Mouse (Mus musculus) spleen, adult 12 weeks (tissue): ENCODE measurements around the gene Tie1.
A peak's percentile ranks its signal among the peaks of the same experiment; 100 is the strongest.

Experiments used
- DNase-seq: peaks from one replicate; pipeline ENCODE4 v3.0.0; 2022; ENCODE audit warnings: low spot score

Gene Tie1

DNA sequence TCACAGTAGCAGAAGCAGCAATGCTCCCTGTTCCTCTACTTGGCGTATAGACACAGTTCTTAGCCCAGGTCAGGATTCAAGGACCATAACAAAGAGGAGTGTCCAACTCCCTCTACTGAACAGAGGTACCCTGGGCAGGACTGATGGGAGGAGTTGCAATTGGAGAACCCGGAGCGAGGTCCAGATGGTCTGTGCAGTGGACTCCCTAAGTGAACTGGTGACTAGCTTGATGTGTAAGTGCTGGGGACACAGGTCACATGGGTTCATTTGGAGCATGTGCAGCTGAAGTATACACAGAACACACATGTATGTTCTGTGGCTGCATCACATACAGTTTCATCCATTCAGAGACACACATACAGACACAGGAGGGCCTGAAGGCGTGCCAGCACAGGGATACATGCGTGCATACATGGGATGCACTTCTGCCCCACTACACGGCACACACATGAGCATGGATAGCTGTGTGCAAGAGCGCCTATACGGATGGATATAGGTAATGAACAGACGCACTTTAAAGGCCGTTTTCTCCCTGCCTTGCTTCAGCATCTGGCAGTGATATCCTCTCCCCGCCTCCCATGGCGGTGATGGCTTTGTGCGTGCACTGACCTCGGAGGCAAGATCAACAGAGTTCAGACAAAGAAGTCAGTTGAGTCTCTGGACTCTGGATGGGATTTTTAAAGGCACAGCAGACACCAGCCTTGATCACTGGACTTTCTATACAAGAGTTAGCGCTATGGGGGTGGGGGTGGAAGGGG lies 12.9 kb downstream of the Tie1 start:
- no peak for DNase-seq

DNA sequence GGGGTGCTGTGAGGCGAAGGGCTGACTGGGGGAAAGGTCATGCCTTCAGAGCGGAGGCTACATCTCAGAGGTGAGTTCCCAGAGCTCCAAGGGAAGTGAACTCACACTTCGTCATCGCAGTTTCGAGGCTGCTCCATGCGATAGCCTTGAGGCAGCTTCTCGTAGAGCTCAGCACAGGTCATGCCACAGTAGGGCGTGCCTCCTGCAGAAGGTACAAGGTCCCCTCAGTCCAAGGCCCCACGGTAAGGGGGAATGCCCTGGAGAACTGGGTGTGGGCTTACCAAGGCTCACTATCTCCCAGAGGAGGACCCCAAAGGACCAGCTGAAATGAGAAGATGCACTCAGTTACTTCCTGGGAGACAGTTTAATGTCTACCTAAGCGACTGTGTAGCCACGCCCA lies 17.2 kb downstream of the Tie1 start:
- DNase-seq = no peak

DNA sequence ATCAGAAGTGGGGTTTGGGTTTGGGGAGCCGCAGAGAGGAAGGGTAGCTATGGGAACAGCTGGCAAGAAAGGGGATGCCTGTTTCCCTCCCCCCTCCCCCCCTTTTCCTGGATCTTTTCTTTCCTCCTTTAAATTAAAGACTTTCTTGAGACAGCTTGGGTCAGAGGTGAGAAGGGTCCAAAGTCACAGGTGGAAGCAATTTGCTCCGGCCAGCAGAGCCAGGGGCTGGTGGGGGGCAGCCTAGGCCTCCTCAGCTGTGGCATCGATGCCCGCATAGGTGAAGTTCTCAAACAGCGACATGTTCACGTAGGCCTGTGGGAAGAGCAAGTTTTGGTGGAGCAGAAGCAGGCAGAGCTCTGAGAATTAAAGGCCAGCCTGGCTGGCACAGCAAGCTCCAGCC lies 18.6 kb downstream of the Tie1 start:
- DNase-seq = no peak

DNA sequence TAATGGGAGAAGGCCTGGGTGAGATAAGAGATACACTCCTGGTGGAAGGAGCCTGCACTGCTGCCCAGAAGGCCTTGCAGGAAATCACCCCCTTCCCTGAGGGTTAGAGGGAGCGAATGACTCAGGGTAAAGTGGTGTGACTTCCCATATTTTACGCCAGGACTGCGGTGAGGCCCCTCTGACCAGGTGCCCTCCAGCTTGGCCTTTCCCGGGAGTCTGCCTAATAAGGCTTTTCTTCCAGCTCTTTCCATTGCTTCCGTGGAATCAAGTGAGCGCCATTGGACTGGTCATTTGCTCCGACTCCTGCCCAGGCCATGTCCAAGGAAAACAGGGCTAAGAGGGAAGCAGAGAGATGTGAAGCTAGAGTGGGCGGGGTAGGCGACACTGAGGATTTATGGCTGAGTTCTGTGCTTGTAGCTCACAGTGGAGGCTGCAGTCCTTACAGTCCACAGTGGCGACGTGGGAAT lies 24.1 kb downstream of the Tie1 start:
- no peak for DNase-seq

DNA sequence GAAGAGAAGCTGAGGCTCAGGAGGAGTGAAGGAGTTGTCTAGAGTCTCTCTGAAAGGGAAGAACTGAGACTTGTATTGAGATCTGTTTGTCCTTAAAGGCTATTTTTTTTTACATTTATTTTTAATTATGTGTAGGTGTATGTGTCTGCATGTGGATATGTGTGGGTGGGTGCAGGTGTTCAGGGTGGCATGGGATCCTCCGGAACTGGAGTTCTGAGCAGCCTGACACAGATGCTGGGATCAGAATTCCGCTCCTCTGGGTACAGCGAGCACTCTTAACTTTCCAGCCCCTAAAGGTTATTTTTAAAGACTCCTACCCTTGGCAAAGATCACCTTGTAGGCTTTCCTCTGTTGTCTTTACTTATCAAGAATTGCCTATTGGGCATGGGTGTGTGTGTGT lies 24.9 kb downstream of the Tie1 start:
- no peak for DNase-seq

DNA sequence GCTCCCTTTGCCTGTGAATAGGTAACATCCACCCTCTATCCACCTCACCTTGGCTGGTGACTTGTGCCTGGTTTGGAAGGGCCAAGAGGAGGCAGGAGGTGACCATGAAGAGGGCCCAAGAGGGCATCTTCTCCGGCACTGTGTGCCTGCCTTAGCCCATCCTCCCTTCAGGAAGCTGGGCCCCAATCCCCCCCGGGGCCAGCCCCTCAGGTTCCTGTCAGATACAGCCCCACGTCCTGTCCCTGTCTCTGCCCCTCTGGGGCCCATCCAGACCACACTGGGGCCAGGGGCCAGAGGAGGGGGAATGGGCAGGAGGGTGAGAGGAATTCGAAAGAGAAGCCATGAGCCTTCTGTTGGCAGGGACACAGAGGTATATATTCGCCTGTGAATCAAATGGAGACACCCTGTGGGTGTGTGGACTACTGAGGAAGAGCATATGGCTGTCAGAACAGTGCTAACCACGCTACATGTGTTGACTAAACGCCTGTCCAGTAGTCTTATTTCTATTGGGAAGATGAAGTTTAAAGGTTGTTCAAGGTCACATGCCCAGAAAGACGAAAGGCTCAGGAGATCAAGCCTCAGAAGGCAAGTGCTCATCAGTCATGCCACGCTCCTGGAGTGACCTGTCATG lies 32.4 kb downstream of the Tie1 start, which contains the start of gene Mpl:
Mpl (minus strand) TSS at position 169 of the 631 bp plus-strand sequence.
- no peak for DNase-seq

DNA sequence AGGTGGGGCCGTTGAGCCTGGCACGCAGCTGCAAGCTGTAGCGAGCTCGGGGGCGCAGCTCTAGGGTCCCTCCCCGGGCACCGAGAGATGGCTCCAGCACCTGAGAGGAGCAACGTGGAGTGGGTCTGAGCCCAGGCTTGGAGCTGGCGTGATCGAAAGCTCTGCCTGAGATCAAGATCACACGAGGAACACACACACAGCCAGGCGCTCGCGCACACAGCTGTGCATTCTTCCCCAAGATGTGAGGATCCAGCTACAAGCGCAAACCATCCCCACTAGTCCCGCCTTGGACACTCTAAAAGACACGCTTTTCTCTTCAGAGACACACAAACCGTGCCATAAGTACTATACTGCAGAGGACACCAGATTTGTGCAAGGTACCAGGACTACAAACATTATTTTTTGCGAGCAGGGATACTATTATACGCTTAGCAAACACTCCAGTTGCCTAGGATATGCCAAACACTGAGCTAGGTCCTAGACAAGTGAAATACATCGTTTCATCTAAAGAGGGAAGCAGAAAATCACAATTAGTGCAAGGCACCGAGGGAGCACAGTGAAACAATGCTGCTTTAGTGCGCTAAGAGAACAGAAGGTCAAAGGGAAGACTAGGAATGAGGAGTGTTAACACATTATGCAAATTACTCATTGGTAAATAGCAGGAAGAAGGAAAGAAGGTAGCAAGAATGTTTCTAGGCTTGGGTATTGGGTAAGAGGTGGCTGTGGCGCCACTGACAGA lies 43.3 kb downstream of the Tie1 start:
- DNase-seq = no peak

DNA sequence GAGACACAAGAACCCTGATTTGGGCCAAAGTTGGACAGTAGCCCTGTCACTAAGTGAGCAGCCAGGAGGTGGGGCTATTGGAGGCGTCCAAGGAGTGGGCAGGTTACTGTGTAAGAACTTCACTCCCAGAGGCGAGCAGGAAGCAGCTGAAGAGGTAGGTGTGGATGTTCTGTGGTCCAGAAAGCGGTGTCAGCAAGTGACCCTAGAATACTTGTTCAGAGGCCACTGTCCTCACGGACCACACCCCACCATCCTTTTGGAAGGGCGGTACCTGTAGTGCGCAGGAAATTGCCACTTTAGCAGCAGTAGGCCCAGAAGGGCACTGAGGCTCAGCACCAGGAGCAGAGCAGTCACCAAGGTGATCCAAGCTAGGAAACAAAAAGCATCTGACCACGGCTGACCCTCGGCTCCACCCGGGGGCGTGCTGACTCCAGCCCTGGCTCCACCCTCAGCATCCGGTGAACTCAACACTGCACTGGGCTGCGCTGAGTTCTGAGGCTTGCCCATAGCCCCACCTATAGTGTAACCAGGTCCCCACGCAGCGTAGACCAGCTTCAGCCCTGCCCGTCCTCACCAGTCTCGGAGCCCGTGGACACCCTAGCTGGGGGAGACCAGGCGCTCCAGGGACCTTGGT lies 44.0 kb downstream of the Tie1 start:
- DNase-seq = no peak

DNA sequence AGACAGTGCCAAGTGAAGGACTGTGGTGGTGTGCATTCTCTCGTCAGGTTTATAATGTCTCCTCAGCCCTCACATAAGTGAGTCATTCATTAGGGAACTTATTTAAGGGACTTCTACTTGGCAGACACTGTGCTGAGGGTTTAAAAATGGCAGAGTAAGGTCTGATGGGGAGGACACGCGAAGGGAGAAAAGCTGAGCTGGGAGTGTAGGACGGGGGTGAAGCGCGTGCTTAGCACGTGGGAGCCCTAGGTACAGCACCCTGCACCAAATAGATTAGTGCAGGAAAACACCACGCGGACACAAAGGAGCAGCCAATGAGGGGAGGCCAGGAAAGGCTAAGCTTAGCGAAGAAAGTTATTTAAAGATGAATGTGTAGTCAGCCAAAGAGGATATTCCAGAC lies 44.8 kb downstream of the Tie1 start:
- no peak for DNase-seq

DNA sequence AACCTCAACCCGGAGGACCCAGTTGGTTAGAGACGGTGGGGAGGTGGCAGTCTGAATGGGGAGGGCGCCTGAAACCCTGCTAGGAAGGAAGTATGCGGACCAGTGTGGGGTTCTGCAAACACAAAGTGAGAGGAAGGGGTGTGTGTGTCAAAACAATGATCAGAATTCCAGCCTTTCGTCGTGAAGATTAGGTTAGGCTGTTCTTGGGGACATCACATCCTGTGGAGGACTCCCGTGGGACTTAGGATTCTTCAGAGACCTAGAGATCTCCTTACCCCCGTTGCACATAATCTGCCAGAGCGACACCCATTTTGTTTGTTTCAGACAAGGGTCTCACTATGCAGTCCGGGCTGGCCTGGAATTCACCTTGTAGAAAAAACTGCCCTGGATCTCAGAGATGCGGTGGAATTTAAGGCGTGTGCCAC lies 52.0 kb downstream of the Tie1 start:
- DNase-seq = peak; percentile 20

DNA sequence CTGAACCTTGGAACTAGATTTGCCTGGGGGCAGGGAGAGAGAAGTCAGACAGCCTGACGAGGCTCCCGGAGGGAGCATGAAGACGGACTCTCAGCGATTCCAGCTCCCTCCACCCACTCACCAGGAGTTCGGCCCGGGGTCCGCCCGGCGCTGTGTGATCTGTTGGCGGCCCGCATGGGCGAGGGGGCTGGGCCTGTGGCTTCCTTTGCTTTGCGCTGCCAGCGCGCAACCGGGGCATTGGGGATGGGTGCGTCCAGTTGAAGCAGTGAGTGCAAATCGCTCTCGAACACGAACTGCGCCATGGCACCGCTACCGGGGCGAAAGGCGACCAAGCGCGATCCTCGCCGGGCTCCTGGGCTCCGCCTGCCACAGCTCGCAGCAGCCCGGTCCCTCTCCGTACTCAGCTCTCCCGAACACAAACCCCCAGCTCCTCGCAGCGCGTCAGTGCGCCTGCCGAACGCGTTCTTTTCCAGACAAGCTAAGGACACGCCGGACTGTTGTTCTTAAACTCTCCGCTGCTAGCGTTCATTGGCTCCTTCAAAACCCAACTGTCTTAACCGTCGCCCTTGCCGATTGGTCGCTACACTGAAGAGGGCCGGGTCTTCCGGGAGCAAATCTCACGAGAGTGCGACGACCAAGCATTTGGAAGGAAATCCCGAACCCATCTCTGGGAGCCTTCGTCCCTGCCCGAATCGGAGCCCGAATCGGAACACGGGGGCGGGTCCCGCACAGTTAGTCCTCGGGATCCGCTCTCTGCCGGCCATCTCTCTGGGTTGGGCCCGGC lies 52.8 kb downstream of the Tie1 start, which contains the start of gene Cdc20:
Cdc20 (minus strand) TSS at position 533 of the 784 bp plus-strand sequence.
- DNase-seq = peak; percentile 86

DNA sequence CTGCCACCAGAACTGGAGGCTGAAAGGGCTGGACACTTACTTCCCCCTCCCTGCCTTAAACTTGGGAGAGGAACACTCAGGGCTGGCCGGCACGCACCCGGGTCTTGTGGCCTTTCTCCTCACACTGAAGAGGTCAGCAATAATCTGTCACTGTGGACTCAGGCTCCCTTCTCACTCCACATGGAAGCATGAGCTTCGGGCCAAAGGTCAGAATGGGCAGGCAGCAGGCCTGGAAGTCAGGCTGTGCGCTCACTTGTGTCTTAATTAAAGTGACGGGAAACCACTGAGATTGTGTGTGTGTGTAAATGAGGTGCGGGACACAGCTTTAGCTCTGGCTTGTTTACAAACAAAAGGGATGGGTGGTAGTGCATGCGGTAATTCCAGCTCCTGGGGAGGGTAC lies 57.5 kb downstream of the Tie1 start:
- no peak for DNase-seq

DNA sequence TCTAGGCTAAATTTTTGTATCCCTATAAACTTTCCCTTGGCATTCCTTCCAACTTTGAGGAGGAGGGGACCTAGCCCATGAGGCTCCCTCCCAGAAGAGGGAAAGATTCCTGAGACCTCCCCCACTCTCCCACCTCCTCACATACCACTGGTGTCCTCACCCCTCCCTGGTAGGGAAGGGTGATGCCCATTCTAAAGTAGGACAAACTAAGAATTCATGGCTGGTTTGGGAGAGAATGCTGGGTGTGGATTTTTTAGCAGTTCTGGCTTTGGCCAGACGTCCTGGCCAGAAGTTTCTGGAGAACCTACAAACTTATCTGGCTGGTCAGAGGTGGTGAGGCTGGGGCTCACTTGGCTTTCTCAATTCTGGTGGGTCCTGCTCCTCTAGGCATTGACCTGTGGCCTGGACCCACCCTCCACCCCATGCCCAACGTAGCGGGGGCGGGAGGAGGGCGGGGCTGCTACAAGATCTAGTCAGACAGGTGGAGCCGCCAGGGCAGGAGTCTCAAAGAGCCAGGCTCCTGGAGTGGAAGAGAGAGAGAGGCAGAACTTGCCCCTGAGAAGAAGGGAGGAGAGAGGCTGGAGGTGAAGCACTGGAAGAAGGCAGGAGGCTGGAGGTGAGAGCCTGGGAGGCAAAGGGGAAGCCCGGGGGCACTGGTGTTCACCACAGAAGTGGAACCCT lies 60.5 kb downstream of the Tie1 start:
- DNase-seq = peak; percentile 11

DNA sequence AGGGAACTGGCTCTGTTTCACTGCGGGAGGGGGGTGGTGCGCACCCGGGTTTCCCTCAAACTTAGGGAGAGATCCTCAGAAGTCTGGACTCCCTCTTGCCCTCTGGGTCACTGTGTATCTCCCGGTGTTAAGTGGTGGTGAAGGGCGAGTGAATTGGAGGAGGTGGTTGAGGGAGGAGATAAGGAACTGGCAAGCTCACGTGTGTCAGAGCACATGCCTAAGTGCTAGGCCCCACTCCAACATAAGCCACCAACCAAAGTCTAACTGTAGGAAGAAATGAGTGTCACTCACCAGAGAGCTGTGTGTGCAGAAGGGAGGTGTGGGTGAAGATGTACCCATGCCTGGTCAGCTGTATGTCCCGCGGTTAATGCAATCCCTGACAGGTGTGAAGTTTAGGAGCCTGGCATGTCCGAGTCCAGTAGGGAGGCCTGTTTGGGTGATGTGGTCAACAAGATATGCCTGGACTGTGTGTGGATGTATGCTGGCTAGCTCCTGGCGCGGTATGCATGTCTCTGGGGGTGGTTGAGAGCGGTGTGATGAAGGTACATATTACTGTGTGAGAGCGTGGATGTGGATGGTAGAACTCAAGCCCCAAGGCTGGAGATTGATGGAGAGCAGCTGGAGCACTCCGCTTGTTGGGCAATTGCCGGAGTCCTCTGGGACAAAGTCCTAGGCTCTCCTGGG lies 61.2 kb downstream of the Tie1 start:
- peak; percentile 13 for DNase-seq

DNA sequence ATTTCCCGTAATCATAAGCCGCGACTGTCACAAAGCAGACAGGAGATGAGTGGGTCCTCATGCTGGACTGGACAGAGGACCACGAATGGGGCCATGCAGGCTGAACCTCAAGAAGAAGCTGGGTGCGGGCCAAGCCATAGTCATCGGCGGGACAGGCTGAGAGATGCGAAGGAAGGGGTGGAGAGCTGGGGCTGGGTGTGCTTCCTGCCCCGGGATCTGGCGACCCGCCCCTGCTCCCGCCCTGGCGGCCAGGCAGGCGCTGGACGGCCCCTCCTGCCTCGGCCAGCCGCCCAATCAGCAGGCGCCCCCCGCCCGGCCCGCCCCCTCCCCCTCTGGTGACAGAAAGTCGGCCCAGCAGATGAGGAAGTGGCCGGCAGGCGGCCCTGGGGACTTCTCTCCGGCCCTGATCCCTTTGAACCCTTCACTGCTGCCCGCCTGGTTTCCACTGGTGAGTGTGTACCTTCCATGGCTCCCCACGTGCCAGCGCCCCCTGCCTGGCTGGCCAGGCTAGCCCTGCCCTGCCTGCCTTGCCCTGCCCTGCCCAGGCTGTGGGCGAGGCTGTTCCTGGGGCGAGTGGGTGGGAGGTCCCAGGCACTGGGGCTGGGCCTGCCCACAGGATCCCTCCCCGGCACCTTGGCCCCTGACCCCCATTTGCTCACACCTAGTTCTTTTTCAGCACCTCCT lies 62.0 kb downstream of the Tie1 start, which contains the start of gene Elovl1:
Elovl1 (plus strand) TSS at position 326 of the 684 bp plus-strand sequence.
- peak; percentile 82 for DNase-seq

DNA sequence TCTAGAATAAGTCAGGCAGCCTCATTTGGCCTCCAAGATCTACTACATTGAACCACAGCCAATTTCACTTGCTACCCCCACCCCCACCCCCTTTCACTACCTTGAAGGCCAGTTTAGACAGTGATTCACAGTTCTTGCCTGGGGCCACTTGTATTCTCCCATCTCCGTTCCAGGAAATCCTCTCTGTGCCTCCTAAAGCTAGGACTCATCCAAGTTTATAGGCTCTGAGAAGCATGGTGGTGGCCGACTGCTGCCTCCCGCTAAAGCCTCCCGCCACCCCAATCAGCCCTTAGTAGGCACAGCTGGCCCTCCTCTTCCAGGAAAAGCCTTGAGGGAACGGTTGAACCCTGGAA lies 62.5 kb downstream of the Tie1 start:
- DNase-seq = no peak

DNA sequence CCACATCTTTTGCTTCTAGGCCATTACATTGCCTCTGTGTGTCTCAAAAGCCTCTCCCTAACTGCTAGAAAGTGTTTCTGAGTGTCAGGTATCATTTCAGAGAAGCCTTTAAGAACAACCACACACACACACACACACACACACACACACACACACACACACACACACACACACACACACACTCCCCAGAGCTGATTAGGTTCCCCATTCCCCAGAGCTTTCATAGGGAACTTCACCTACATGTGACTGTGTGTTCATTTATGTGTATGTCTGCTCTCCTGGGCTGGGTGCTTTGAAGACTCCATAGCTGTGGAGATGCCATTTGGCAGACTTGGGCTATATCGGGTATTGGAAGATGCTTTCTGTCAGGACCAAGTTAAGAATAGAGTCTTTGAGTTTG lies 64.5 kb downstream of the Tie1 start:
- DNase-seq = no peak

DNA sequence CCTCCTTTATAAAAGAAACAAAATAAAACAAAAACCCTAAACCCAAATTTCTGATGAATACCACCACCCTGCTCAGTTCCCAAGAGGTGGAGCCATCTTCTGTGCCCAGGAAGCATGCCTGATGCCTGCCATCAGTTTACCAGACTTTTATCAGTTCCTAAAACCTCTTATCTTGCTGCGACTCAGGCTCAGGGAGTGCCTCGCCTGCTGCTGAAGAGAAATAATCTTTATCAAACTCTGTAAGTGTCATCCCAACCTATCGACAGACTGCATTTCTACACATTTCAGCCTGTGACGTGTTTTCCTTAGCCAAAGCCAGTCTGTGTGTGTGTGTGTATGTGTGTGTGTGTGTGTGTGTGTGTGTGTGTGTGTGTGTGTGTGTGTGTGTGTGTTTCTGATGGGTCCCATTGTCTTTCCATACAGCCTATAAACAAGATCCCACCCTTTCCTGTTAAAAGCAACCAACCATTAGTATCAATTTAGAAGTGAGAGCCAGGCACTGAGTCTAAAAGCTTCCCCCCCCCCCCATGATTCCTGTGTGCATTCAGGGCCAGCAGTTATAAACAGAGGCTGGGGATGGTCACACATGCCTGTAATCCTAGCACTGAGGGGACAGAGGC lies 65.2 kb downstream of the Tie1 start:
- DNase-seq = peak; percentile 23

DNA sequence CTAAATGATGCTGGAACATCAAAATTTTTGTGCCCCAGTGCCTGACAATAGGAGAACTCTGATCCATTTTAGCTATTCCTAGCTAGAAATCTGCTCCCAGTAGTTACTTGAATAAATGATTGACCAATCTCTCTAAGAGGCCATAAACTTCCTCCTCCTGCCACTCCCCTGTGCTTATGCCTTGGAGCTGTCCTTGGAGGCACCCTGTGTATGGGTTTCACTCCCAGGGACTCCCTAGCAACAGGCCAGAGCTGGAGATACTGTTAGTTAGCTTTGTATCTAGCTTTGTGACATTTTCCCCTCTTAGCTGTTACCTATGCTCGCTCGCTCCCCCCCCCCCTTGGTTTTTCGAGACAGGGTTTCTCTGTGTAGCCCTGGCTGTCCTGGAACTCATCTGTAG lies 68.5 kb downstream of the Tie1 start:
- DNase-seq = no peak
